Mouse (Mus musculus) CH12.LX (cell line): Measurements from ENCODE around the gene Tekt3. TPM values are rescaled to one million over a fixed set of nuclear protein-coding genes. Genes with fewer than 3 reads are reported as not detected.

ENCODE experiments used
- DNase-seq: peaks from one replicate; pipeline ENCODE4 v3.0.0-alpha.2; 2013; ENCODE audit errors: extremely low read depth
- H3K27ac ChIP-seq: 2 replicates; pipeline ENCODE4 v1.5.1; 2012; ENCODE audit warnings: low read depth, mild to moderate bottlenecking, control low read depth, moderate library complexity; ENCODE audit not compliant: insufficient read depth
- H3K27me3 ChIP-seq: replicated peaks from 2 replicates; pipeline ENCODE3; 2012; ENCODE audit warnings: inconsistent platforms
- H3K36me3 ChIP-seq, 2 experiments: replicated peaks in 1 of 2; 2 replicates each; pipeline versions ENCODE3 to v1.6.1; 2012; ENCODE audit warnings: inconsistent platforms in 1 of 2, low read length in 1 of 2, mild to moderate bottlenecking in 1 of 2, mixed read lengths in 1 of 2, moderate library complexity in 1 of 2; ENCODE audit not compliant: control insufficient read depth in 1 of 2, insufficient read depth in 1 of 2
- H3K4me1 ChIP-seq, 2 experiments: 2 replicates each; pipeline ENCODE4 v1.6.1; 2012; ENCODE audit warnings: inconsistent platforms in 1 of 2, moderate library complexity in 1 of 2; ENCODE audit not compliant: insufficient read depth in 2 of 2, control insufficient read depth in 1 of 2
- H3K4me2 ChIP-seq: 2 replicates; pipeline ENCODE4 v1.6.1; 2012; ENCODE audit warnings: low read depth, mild to moderate bottlenecking, control low read depth; ENCODE audit not compliant: poor library complexity, insufficient read depth, severe bottlenecking
- H3K4me3 ChIP-seq, 3 experiments: fragments of 150-350 bp in 1 of 3; sonication (generic) in 1 of 3; replicated peaks in 1 of 3; 2 replicates each; pipeline versions ENCODE3 to v1.5.1; 2011 to 2012; ENCODE audit warnings: low read depth in 2 of 3, low read length in 2 of 3, mild to moderate bottlenecking in 2 of 3, moderate library complexity in 2 of 3, control low read depth in 1 of 3, improper control_type of control experiment in 1 of 3, inconsistent platforms in 1 of 3, mixed read lengths in 1 of 3; ENCODE audit not compliant: poor library complexity in 1 of 3
- H3K79me2 ChIP-seq: replicated peaks from 2 replicates; pipeline ENCODE4 v1.6.1; 2012; ENCODE audit warnings: mild to moderate bottlenecking, moderate library complexity; ENCODE audit not compliant: control insufficient read depth, poor library complexity, insufficient read depth, severe bottlenecking; ENCODE audit errors: extremely low read depth
- H3K9ac ChIP-seq: 2 replicates; pipeline ENCODE4 v1.6.1; 2012; ENCODE audit warnings: low read depth, mild to moderate bottlenecking, control low read depth, moderate library complexity; ENCODE audit not compliant: insufficient read depth
- H3K9me3 ChIP-seq: replicated peaks from 2 replicates; pipeline ENCODE3; 2012; ENCODE audit warnings: low read length, inconsistent platforms, mixed read lengths
- CHD2 ChIP-seq: IDR thresholded peaks from 2 replicates; pipeline ENCODE4 v1.6.1; 2011; ENCODE audit warnings: low read length, improper control_type of control experiment
- E2F4 ChIP-seq: IDR thresholded peaks from 2 replicates; pipeline ENCODE4 v1.6.1; 2011; ENCODE audit warnings: low read depth, low read length, improper control_type of control experiment; ENCODE audit not compliant: insufficient replicate concordance
- ELF1 ChIP-seq: IDR thresholded peaks from 2 replicates; pipeline ENCODE4 v1.6.1; 2014; ENCODE audit warnings: low read depth, mild to moderate bottlenecking, inconsistent platforms, low read length, improper control_type of control experiment
- HCFC1 ChIP-seq: IDR thresholded peaks from 2 replicates; pipeline ENCODE4 v1.6.1; 2012; ENCODE audit warnings: low read depth, mild to moderate bottlenecking, inconsistent platforms, low read length, improper control_type of control experiment
- IRF4 ChIP-seq: IDR thresholded peaks from 2 replicates; pipeline ENCODE4 v1.6.1; 2014; ENCODE audit warnings: low read depth, mild to moderate bottlenecking, inconsistent platforms, low read length, improper control_type of control experiment
- JUN ChIP-seq: IDR thresholded peaks from 2 replicates; pipeline ENCODE4 v1.6.1; 2011; ENCODE audit warnings: low read depth, mild to moderate bottlenecking, low read length, improper control_type of control experiment, moderate library complexity; ENCODE audit not compliant: insufficient read depth
- MYC ChIP-seq: IDR thresholded peaks from 2 replicates; pipeline ENCODE4 v1.6.1; 2011; ENCODE audit warnings: low read depth, mild to moderate bottlenecking, improper control_type of control experiment, low read length
- NRF1 ChIP-seq: IDR thresholded peaks from 2 replicates; pipeline ENCODE4 v1.6.1; 2014; ENCODE audit warnings: low read depth, mild to moderate bottlenecking, inconsistent platforms, low read length, improper control_type of control experiment, moderate library complexity
- PAX5 ChIP-seq: IDR thresholded peaks from 2 replicates; pipeline ENCODE4 v1.6.1; 2012; ENCODE audit warnings: low read length, inconsistent platforms, mixed read lengths
- POLR2AphosphoS2 ChIP-seq: IDR thresholded peaks from 2 replicates; pipeline ENCODE4 v1.6.1; 2011; ENCODE audit warnings: low read depth, low read length, improper control_type of control experiment
- SIN3A ChIP-seq: IDR thresholded peaks from 2 replicates; pipeline ENCODE4 v1.6.1; 2012; ENCODE audit warnings: low read length, improper control_type of control experiment, inconsistent platforms
- SMC3 ChIP-seq: IDR thresholded peaks from 2 replicates; pipeline ENCODE4 v1.6.1; 2011; ENCODE audit warnings: low read depth, low read length, improper control_type of control experiment
- UBTF ChIP-seq: IDR thresholded peaks from 2 replicates; pipeline ENCODE4 v1.6.1; 2012; ENCODE audit warnings: low read depth, mild to moderate bottlenecking, inconsistent platforms, low read length, improper control_type of control experiment, moderate library complexity
- ZC3H11A ChIP-seq: IDR thresholded peaks from 2 replicates; pipeline ENCODE4 v1.6.1; 2012; ENCODE audit warnings: low read depth, mild to moderate bottlenecking, inconsistent platforms, low read length, improper control_type of control experiment
- ZMIZ1 ChIP-seq: IDR thresholded peaks from 2 replicates; pipeline ENCODE4 v1.6.1; 2012; ENCODE audit warnings: low read depth, mild to moderate bottlenecking, inconsistent platforms, low read length, improper control_type of control experiment
- dilution Hi-C: fragments of 300-500 bp; cut with MboI; formaldehyde crosslinking; loops from 2 replicates; pipeline ENCODE4 v1.14.3; 2020; ENCODE audit warnings: low sequenced_read_pairs; ENCODE audit not compliant: extremely low pct_unique_long_range_greater_than_20kb, extremely low pct_ligation_motif_present
- in situ Hi-C: fragments of 300-500 bp; cut with MboI; formaldehyde crosslinking; loops from 3 replicates; pipeline ENCODE4 v1.14.3; 2019; ENCODE audit warnings: low sequenced_read_pairs, low pct_ligation_motif_present, low pct_unique_long_range_greater_than_20kb, mixed read lengths
- polyA plus RNA-seq: library from polyadenylated mRNA; unstranded; fragments of >175 nt; gene quantifications from 2 replicates; pipeline ENCODE4 v1.2.1, GENCODE M21; 2012; ENCODE audit warnings: low read depth; ENCODE audit not compliant: insufficient read length
- total RNA-seq, 2 experiments: library from RNA; depleted of rRNA; stranded (reverse); fragments of 300-350 nt in 1 of 2; fragments of >200 nt in 1 of 2; gene quantifications; 2 replicates each; pipeline ENCODE4 v1.2.3; 2012 to 2014

The Tekt3 gene
- total and polyA plus RNA-seq, 3 experiments = not detected

DNA sequence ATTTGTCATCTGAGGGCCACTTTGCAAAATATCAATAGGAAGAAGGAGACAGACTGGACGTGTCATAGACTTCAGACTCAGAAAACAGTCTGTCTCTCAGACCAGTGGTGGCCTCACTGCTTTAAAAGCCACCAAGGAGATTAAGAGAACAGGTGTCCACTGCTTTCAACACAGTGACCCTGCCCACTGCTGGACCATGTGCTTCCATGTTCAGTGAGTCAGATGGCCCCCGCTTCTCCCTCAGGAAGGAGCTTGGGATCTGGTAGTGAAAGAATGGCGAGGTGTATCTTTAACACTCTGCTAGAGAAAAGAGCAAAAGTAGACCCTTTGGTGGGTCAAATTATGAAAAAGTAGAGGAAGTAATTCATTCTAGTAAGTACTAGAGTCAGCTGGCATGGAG is 48.9 kb downstream of the Tekt3 start:
- in situ Hi-C loops = no loop called here
- Histone ChIP-seq H3K79me2 (no peaks in the 10 kb centered on the region), H3K9ac (no peak overlapping the region), H3K36me3 (no peaks in the 10 kb centered on the region), H3K4me2 (no peak overlapping the region), H3K27me3 (no peaks in the 10 kb centered on the region), H3K9me3 (no peaks in the 10 kb centered on the region), H3K4me3 (no peak overlapping the region), H3K27ac (no peak overlapping the region), H3K4me1 (peaks cover 0 to 17% of the 10 kb centered on the region in 2 experiments; a peak in 2 of 4 replicates)
- dilution Hi-C loops = no loop called here
- DNase-seq = no peak
- TF ChIP-seq JUN = no peak
- TF ChIP-seq E2F4 = no peak
- TF ChIP-seq POLR2AphosphoS2 = no peak

GRCm38 (mm10) chr11:63114807-63115641 is 53.6 kb downstream of the Tekt3 start:
- Histone ChIP-seq H3K4me1 (peaks cover 0 to 12% of the 10 kb centered on the region in 2 experiments; a peak in 2 of 4 replicates), H3K27me3 (no peaks in the 10 kb centered on the region), H3K36me3 (no peaks in the 10 kb centered on the region), H3K9ac (no peak overlapping the region), H3K4me3 (no peak overlapping the region), H3K4me2 (no peak overlapping the region), H3K9me3 (no peaks in the 10 kb centered on the region), H3K79me2 (no peaks in the 10 kb centered on the region), H3K27ac (no peak overlapping the region)
- dilution Hi-C loops (no loop called here), in situ Hi-C loops (no loop called here)
- TF ChIP-seq HCFC1 (no peak), SIN3A (no peak), NRF1 (no peak), UBTF (no peak), IRF4 (no peak), ELF1 (no peak)
- no peak for DNase-seq

- H3K36me3 ChIP-seq = no peaks in the 10 kb centered on the region
- TF ChIP-seq PAX5 (no peak), ZC3H11A (no peak), MYC (no peak), SMC3 (no peak), ZMIZ1 (no peak), CHD2 (no peak)
- no peak overlapping the region for H3K27ac ChIP-seq
- no peak for DNase-seq
- H3K9me3 ChIP-seq = no peaks in the 10 kb centered on the region
- no peak overlapping the region for H3K9ac ChIP-seq
- peaks cover 0 to 6% of the 10 kb centered on the region in 2 experiments; a peak in 1 of 4 replicates for H3K4me1 ChIP-seq
- H3K4me2 ChIP-seq = no peak overlapping the region
- H3K4me3 ChIP-seq = no peak overlapping the region
- in situ Hi-C loops (no loop called here), dilution Hi-C loops (no loop called here)
- H3K27me3 ChIP-seq = peaks cover 2% of the 10 kb centered on the region
- no peaks in the 10 kb centered on the region for H3K79me2 ChIP-seq
Measured at GRCm38 (mm10) chr11:63116652-63117051, 55.2 kb downstream of the Tekt3 start.
